Mouse (Mus musculus): ENCODE data around the gene Prmt7.

DNA sequence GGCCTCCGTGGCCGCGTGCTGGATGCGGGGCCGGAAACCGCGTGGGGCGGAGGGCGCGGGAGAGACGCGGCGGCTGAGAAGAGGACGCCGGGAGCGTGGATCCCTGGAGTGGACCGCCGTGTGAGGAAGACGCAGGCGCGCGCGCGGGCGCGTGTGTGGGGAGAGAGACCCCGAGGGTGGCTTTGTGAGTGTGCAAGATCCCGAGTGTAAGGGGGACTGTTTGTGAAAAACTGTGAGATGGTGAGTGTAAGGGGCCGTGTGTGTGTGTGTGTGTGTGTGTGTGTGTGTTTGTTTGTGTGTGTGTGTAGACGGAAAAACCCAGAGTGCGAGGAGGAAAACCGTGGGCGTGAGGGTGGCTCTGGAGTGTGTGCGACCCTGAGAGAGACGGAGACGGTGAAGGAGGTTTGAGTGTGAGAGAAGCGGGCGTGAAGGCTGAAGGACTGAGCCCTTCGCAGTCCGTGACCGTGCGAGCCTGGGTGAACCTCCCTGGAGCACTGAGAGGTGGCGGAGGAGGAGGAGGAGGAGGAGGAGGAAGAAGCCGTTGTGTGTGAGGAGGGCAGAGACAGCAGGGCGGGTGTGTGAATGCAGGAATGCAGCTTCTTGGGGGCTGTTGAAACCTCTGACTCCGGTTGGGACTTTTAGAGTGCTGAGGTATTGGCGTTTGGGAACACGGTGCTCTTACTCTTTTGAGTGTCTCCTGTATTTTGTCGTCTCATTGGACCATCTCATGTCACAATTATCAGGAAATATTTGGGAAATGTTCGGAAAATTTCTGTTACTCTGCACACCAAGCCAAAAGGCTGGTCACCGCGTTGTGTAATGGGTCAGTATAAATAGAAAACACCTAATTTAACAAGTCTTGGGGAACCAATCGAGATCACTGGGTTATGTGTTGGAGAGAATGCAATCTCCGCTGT, 41.5 kb upstream of the Prmt7 start:
- TF ChIP-seq CTCF (IDR thresholded peaks at IDR 0.05; ENCODE audit: low read depth), result no peak
- no peak for TF ChIP-seq EP300 (IDR thresholded peaks at IDR 0.05; ENCODE audit: low read depth)
